Mouse (Mus musculus) urinary bladder, adult 18-20 months (tissue): ENCODE data around the gene Shd.

Experiments
- DNase-seq, 2 experiments: peaks; one replicate each; pipeline ENCODE4 v3.0.0; 2022; ENCODE audit warnings: low spot score in 2 of 2, mixed read lengths in 2 of 2

Gene Shd

DNA sequence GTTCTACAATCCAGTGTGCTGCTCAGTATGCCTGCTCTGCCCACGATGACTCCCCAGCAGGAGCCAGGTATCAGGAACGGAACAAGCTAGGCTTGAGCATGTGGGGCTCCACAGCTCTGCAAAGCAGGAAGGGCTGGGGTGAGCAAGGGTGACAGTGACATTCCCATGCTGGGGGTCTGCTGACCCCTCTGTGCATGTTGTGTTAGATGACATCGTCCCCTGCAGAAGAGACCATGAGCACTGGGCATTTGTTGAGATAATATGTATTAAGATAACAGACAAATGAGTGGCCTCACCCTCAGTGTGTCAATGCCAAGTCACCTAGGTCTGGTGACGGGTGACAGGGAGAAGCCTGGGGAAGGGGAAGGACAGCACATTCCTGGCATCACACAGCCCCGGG lies 54.7 kb downstream of the Shd start:
- DNase-seq: no peak
